Mouse (Mus musculus): ENCODE data around the gene Tfap2a.

Gene Tfap2a

DNA sequence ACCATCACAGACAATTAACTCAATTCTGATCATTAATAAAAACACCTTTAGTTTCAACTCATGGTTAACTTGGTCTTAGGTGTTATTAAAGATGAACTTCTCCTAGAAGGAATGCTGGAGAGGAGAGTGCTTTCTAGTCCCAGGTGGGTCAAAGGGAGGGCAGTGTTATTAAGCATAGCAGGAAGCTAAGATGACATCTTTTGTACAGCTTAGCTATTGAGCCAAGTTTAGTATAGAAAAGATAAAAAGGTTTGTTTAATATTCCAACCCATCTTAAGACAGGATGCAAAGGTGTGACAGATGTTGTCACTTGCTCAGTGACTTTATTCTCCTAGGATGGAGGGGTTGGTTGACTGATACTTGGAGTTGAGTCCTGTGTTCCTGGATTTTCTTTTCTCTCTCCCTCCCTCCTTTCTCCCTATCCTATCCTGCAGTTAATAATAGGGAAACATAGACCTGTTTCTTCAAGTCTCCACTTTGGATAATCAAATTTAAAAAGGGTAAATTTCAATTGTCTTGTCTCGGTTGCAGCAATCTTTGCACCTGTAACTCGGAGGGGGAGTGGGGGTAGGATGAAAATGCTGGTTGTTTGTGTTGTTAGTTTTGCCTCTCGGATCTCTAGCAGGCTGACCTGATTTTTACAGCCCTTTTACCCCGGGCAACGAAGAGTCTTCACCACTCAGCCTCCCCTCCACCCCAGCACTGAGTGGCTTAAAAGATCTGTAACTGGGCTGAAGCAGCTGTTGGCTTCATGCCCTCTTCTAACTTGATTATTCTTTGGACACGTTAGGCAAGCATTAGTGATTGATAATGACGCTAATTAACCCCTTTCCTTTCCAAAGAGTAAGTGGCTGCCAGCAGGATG lies 26.3 kb downstream of the Tfap2a start:
- no peak for DNase-seq

DNA sequence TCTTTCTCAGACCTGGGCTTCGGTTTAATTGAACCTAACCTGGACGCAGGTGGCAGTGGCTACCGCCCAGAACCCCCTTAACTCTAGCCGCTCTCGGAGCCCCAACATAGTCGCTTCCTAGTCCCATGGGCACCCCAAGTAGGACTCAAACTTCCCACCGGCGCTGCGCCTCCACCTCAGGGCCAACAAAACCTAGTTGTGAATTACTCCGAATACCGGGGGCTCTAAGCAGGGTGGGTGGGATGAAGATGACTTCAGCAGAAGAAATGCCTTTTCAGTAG lies 28.2 kb downstream of the Tfap2a start:
- DNase-seq, result no peak

DNA sequence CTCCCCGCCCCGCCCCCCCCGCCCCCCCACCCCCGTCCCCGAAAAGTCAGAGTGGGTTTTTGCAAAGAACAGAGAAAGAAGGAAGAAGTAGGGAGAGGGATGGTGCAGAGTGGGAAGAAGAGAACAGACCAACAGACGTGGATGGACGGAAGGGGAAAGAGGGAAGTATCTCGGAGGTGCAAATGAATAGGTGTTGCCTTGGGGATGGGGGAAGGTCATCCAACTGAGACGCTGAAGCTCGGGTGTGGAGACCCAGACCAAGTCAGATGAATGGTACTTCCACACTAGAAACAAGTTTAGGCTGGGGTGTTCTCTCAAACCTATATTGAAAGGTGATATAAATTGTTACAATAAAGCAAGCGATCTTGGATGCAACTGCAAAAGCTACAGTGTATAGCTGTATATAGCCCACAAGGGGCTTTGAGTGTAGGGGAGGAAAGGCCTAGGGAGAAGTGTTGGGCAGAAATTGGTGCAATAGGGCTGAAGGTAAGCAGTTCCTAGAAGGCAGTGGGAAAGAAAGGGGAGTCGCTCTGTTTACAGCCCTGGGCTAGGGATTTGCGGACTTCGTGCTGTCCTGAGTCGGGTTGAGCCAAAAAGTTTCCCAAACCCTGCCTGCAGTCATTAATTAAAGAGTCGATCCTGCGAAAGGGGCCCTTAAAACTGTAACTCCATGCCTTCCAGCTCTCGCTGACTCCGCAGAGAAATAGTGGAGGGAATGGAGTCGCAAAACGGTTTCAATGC lies 28.7 kb downstream of the Tfap2a start:
- DNase-seq, result no peak

DNA sequence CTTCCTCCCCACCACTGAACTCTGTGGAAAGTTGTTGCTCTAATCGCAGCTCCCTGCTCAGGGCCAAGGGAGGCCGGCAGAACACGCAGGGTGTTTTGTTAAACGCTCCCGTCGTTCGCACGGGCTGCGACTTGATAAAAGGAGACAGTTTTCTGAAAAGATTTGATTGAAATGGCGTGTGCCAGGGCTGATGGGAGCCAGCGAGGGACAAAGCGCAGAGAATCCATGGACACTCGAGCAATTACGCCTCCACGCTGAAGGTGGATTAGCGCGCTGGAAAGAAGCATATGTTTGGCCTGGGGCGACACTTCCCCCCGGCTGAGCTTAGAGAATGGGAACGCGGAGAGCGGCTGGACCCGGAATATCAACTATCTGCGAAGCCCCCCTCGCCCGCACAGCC lies 29.3 kb downstream of the Tfap2a start:
- DNase-seq, result no peak

DNA sequence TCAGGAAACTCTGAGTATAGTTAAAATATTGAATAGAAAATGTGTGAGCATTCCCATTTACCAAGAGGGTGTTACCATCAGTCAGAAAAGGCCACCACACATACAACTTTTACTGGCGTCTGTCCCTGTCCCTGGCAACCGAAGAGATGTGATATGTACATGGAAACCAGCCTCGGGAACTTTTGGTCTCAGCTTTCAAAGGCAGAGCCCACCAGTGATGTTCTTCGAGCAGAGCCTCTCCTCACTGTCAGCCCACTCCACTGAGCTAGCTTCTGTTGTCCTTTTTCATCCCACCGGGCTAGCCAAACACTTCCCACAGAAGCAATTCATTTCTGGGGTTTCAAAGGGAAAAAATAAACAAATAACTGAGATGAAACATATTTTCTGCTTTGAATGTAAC lies 29.9 kb downstream of the Tfap2a start:
- no peak for DNase-seq

DNA sequence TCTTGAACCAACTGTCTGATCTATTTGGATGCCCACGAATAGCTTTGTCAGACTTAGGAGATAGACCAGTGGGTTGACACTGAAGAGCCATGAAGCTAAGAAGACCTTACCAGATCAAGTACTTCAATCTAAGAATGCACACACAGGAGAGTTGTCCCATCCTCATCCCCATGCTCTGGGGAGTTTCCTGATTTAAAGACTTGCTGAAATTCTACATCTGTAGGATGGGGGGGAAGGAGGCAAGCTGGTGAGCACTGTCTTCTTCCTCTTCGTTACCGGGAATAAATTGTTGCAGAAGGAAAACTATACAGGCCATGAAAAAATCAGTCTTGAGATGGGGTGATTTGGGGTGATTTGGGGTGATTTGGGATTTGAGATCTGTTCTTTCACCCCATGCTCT lies 30.5 kb downstream of the Tfap2a start:
- DNase-seq, result no peak

DNA sequence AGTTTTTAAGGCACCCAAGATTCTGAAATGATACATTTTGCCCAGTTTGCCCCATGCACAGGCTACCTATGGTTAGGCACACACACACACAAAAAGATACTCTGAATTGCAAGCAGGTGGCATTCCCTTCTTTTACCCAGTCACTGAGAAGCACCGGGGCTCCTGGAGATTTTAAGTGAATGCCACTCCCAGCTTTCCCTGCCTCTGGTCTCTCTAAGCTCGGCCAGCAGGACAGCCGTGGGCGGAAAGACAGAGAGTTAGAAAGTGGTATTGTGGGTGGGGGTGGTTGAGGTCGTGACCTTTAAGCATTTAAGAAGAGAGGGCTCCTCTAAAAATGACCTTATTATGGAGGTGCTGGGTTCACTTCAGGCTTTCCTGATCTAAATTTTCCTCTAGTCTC lies 31.6 kb downstream of the Tfap2a start:
- no peak for DNase-seq

DNA sequence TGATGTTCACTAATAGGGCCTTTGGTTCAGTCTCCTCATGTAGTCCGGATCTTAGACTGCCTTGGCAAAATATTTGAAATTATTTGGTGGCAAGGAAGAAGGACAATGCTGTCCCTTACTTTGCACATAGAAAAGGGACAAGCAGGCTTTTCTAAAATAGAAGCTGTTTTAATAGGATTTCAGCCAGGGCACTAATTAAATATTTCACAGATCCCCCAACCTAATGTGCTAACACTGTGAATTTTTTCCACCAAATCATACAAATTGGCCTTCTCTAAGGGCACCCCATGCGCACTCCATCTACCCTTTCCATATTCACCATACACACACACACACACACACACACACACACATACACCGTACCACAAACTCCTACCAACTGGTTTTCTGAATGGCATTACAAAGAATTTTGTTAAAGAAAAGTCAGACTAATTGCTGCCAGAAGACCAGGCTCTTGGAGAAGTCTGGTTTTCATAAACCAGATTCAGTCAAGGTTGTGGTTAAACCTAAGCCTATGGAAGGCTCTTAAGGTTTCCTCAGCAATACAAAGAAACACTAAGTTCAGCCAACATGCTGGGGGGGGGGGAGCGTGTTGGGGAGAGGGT lies 32.3 kb downstream of the Tfap2a start:
- no peak for DNase-seq

DNA sequence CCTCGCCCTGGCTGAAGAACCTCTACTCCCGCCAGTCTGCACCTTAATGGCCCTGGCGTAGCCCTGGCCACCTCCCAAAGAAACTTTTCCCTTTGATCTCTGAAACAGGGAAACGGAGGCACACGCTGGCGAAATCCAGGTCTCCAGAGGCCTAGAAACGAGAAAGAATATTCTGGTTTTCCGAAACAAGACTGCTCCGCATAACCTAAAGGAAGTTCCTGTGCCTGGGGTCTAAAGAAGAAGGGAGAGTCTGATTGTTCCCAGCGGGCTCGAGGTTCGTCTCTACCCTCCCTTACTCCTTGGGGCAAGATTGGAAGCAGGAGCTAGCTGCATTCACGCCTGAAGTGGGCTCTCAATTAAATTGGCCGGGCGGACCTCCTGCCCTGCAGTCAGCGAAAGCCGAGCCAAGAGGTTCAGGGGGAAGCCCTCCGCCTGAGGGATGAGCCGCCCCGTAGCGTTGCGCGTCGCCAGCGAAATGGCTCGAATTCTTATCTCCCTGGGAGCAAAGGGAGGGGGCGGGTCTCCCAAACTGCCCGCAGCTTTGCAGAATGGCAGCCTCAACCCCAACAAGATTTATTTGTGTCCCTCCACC lies 33.2 kb downstream of the Tfap2a start:
- DNase-seq, result peak; percentile 71

DNA sequence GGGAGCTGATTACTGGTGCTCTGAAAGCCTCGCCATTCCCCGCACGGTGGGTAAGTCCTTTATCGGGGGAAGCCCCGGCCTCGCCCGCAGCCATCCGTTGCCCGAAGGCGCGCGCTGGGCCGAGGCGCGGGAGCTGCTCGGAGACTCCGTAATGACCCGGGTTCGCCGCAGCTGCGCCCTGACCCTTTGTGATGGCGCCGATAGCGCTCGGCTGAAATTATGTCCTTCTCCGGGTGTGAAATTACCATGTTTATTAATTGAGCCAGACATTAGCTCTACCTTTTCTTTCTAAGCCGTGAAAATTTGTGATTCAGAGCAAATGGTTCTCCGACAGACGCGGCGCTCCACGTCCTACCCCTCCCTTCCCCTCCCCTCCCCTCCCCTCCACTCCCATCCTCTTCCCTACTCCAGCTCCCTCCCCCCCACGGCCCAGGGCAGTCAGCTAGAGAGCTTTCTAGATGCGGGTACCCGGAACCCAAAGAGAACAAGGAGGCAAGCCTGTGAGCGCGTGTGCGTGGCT lies 34.1 kb downstream of the Tfap2a start:
- peak; percentile 72 for DNase-seq

DNA sequence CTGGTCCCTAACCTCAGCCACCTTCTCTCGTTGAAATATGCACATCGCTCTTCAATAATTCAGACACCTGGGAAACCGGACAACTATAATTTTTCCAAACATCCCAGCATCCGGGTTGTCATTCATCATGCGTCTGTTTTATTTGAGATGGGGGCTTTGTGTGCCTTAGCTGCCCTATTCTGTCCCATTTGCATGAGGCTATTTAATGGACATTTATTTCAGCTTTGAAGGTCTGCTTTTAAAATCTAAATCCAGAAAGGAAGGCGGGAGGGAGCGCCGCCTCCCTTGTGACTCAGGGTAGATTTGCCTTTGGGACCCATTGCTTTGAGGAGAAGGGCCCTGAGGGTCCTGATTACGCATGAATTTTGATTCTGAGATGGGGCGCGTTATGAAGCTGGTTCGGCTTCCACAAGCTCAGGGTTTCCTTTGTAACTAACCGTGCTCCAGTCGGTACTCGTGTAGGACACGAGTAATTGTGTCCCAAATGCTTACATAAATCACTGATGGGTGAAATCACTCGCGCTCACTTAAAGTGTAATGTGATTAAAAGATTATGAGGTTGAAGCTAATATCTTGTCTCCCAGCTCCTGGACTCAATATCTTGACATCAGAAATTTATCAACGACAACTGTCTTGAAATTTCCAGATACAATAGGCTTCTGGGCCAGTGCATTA lies 34.9 kb downstream of the Tfap2a start:
- no peak for DNase-seq

DNA sequence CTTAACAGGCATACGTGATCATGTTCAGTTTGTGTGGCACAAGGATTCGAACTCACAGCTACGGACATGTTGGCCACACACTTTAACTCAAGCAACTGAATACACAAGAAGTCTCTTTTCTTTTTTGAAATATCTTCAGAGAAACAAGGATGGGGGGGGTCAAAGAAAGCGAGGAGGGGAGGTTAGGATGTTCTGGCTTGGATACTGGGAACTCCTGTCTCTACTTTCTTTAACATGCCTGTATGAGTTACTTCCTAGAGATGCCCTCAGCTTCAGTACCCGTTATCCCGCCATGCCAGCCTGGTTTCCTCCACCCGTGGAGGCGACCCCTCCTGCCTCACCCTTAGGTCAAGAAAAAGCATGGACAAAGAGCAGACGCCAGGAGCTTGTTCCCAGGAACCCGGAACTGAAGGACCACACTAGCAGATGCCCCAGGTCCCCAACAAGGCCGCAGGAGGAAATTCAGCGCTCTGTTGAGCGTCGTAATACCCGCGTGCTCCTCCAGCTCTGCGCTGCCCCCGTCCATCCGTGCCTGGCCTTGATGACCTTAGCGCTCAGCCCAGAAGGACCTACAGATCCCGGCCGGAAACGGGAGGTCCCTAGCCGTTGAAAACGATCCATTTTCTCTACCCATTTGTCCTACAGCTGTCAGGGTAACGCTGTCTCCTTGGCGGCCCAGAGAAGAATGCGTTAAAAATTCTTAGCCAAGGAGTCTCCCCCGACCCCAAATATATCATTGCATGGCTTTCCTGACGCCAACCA lies 35.6 kb downstream of the Tfap2a start:
- DNase-seq, result no peak

DNA sequence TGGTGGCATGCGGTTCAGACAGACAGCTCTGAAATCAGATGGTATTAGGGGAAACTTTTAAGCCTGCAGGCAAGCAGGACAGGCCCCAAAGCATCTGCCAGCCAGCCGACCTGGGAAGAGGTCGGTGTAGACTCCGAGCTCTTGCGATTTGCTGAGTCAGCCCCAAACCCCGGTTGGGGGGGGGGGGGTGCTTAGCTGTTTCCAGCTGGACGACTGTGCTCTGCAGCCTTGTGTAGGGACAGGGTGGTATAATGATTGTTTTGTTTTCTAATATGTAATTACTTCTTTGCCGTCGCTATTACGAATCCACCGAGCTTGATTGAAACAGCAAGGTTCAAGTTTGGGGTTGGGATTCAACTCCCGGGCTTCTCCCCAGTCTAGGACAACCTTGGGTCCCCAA lies 36.5 kb downstream of the Tfap2a start:
- no peak for DNase-seq

DNA sequence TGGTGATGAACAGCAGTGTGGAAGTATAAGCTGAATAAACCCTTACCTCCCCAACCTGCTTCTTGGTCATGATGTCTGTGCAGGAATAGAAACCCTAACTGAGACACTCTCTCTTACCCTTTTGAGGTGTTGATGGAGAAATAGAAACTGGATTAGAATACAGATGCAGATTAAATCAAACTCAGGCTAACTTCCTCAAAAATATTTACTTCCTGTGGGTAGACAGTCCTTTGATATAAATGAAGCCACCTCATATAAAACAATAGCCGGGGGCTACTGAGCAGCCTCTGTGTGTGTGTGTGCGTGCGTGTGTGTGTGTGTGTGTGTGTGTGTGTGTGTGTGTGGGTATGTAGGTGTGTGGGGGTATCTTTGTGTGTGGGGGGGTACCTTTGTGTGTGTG lies 52.4 kb downstream of the Tfap2a start:
- DNase-seq, result no peak

DNA sequence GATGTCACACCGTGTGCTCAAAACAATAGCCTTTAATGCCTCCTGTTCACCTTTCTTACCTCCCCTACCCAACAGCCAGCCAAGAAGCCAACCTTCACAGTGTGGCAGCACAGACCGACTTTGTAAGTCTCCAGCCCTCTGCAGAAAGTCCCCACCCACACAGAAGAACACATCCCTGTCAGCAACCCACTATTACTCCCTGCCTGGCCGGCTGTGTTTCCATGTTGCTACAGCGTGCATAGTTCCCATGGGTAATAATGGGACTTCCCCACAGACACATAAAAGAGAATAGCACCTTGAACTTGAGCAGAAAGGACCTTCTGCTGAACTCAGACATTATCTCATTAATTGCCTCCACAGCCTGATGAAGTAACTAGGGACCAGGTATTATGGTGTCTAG lies 61.4 kb downstream of the Tfap2a start:
- DNase-seq, result no peak

Measured in embryo, embryonic 11 days (tissue).